Comparison of ENCODE assay signal across 15 mouse cellular contexts in the genomic region with DNA sequence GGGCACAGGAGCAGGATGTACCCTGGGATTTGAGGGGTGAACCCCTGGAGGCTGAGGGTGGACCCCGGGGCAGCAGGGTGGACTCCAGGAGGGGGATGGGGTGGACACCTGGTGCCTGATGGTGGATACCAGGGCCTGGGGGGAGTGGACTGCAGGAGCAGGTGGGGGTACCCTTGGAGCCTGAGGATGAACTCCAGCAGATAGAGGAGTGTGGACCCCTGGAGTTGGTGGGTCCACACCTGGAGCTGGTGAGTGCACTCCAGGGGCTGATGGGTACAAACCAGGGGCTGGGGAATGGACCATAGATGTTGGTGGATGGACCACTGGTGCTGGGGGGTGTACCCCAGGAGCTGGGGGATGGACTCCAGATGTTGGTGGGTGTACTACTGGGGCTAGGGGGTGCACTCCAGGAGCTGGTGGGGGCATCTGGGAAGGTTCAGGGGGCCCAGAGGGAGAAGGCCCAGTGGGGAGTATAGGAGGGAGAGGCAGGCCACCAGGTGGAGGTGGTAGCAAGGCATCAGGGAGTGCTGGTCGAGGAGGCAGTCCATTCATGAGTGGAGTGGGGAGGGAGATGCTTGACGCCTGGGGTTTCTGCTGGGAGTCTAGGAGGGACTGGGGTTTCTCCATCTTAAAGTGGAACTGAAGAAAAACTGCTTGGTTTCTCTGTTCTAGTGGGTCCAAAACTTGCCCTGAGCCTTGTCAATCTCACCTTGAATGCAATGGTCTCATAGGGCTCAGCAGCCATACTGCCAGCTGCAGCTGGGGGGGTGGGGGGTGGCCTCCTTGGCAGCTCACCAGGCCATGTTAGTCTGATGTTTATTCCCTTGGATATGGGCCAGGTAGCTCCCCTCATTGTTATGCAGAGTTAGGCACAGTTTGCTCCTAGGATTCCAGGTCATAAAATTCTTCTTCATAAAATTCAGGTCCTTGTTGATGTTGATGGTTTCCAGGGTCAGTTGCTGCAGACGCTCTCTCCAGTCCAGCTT.
DNase-seq lines count a peak whose midpoint lies in the region; ATAC-seq and TF ChIP-seq lines count a peak whose summit lies in the region.
"Had no signal": no experiment of that assay in that cellular context is flagged by ENCODE, and none has a peak within 500 bp of the region (broad histone marks: within the 10 kb centered on the region; RNA-seq: fewer than 3 reads in every experiment).

No protein-coding gene starts in this region.

- no peak overlapping the region for H3K4me3 ChIP-seq in forebrain, embryonic 12.5 days (replicated peaks)
- no peak overlapping the region for H3K4me3 ChIP-seq in forebrain, embryonic 16.5 days (replicated peaks; ENCODE audit: low read length)
- no peak overlapping the region for H3K4me3 ChIP-seq in limb, embryonic 11.5 days (ENCODE audit: low read depth, low read length)
- no peak overlapping the region for H3K4me3 ChIP-seq in limb, embryonic 10.5 days
- no peak overlapping the region for H3K4me3 ChIP-seq in limb, embryonic 14.5 days (replicated peaks; ENCODE audit: low read length)
- H3K4me3 ChIP-seq: liver, embryonic 15.5 days had no signal

- no peaks in the 10 kb centered on the region for H3K27me3 ChIP-seq in forebrain, embryonic 12.5 days
- no peaks in the 10 kb centered on the region for H3K27me3 ChIP-seq in forebrain, embryonic 16.5 days (replicated peaks; ENCODE audit: control insufficient read depth, insufficient read depth, low read length)
- H3K27me3 ChIP-seq in limb, embryonic 11.5 days (ENCODE audit: control insufficient read depth, insufficient read depth, low read length), result no peaks in the 10 kb centered on the region
- no peaks in the 10 kb centered on the region for H3K27me3 ChIP-seq in limb, embryonic 10.5 days (ENCODE audit: low read depth, poor library complexity, severe bottlenecking)
- H3K27me3 ChIP-seq in limb, embryonic 14.5 days (ENCODE audit: control insufficient read depth, insufficient read depth, low read length), result no peaks in the 10 kb centered on the region
- H3K27me3 ChIP-seq: liver, embryonic 15.5 days had no signal

- no peak overlapping the region for H3K9ac ChIP-seq in forebrain, embryonic 12.5 days
- H3K9ac ChIP-seq in forebrain, embryonic 16.5 days (replicated peaks; ENCODE audit: low read depth, low read length), result no peak overlapping the region
- H3K9ac ChIP-seq in limb, embryonic 11.5 days (ENCODE audit: low read length), result no peak overlapping the region
- no peak overlapping the region for H3K9ac ChIP-seq in limb, embryonic 14.5 days (ENCODE audit: low read depth, low read length, severe bottlenecking)
- H3K9ac ChIP-seq: liver, embryonic 15.5 days had no signal

- no peaks in the 10 kb centered on the region for H3K36me3 ChIP-seq in forebrain, embryonic 12.5 days (replicated peaks)
- H3K36me3 ChIP-seq in forebrain, embryonic 16.5 days (ENCODE audit: control insufficient read depth, insufficient read depth), result no peaks in the 10 kb centered on the region
- no peaks in the 10 kb centered on the region for H3K36me3 ChIP-seq in limb, embryonic 11.5 days (ENCODE audit: control insufficient read depth, insufficient read depth, low read length)
- H3K36me3 ChIP-seq in limb, embryonic 10.5 days, result no peaks in the 10 kb centered on the region
- no peaks in the 10 kb centered on the region for H3K36me3 ChIP-seq in limb, embryonic 14.5 days (ENCODE audit: control insufficient read depth, insufficient read depth, low read length)
- H3K36me3 ChIP-seq: G1E; liver, embryonic 15.5 days had no signal

- WGBS in forebrain, embryonic 12.5 days, result 73% methylated on average over 4 of the region's 4 CpGs
- WGBS in forebrain, embryonic 16.5 days, result 84% methylated on average over 4 of the region's 4 CpGs
- WGBS in limb, embryonic 11.5 days, result 70% methylated on average over 4 of the region's 4 CpGs
- 85% methylated on average over 4 of the region's 4 CpGs for WGBS in limb, embryonic 10.5 days
- WGBS in limb, embryonic 14.5 days, result 57% methylated on average over 4 of the region's 4 CpGs

- no peak for DNase-seq in limb, embryonic 11.5 days (ENCODE audit: low spot score)
- DNase-seq in limb, embryonic 10.5 days (ENCODE audit: low spot score), result no peak
- DNase-seq in brain, embryonic 14.5 days (ENCODE audit: low read depth), result peak; percentile 26
- peak; percentile 12 for DNase-seq in limb, embryonic 14.5 days (ENCODE audit: low spot score)
- no peak for DNase-seq in layer of hippocampus, adult 11-12 months (ENCODE audit: low spot score)
- DNase-seq in layer of hippocampus, adult 9-10 months (ENCODE audit: low spot score), result no peak
- DNase-seq: adrenal gland, adult 2 months; cerebellum, adult 11 months; heart, postnatal 10 days; kidney, adult 11 months; thymus, postnatal 36 days had no signal

- ATAC-seq in forebrain, embryonic 12.5 days (ENCODE audit: low FRiP score), result peak; percentile 41; the same call in 1 of the 2 replicates
- no peak for ATAC-seq in forebrain, embryonic 16.5 days
- 0 out of 2 replicates have a peak, but pooled peaks have one; percentile 51 for ATAC-seq in limb, embryonic 11.5 days (ENCODE audit: insufficient number of reproducible peaks, low FRiP score, low TSS enrichment, low read depth)
- no peak for ATAC-seq in limb, embryonic 14.5 days (ENCODE audit: low FRiP score, low read depth)

- no peak overlapping the region for H3K27ac ChIP-seq in forebrain, embryonic 12.5 days
- H3K27ac ChIP-seq in forebrain, embryonic 16.5 days (ENCODE audit: low read length), result no peak overlapping the region
- no peak overlapping the region for H3K27ac ChIP-seq in limb, embryonic 11.5 days (replicated peaks; ENCODE audit: low read depth, low read length)
- H3K27ac ChIP-seq in limb, embryonic 10.5 days, result no peak overlapping the region
- H3K27ac ChIP-seq in limb, embryonic 14.5 days (replicated peaks; ENCODE audit: low read depth, low read length), result peak overlapping the region; percentile 19; the same call in 1 of the 2 replicates
- H3K27ac ChIP-seq: liver, embryonic 15.5 days had no signal

- H3K9me3 ChIP-seq in forebrain, embryonic 12.5 days, result no peaks in the 10 kb centered on the region
- no peaks in the 10 kb centered on the region for H3K9me3 ChIP-seq in forebrain, embryonic 16.5 days (ENCODE audit: control insufficient read depth, low read length)
- H3K9me3 ChIP-seq in limb, embryonic 11.5 days (ENCODE audit: control insufficient read depth, low read length), result no peaks in the 10 kb centered on the region
- H3K9me3 ChIP-seq in limb, embryonic 10.5 days (replicated peaks), result no peaks in the 10 kb centered on the region
- no peaks in the 10 kb centered on the region for H3K9me3 ChIP-seq in limb, embryonic 14.5 days (ENCODE audit: control insufficient read depth, low read length)
- H3K9me3 ChIP-seq: G1E; liver, embryonic 15.5 days had no signal

- no peak for TF ChIP-seq POLR2A in brain, embryonic 14.5 days (IDR thresholded peaks at IDR 0.05; ENCODE audit: borderline replicate concordance, extremely low read depth, insufficient read depth, insufficient read length, poor library complexity, severe bottlenecking)
- TF ChIP-seq POLR2A in limb, embryonic 14.5 days (IDR thresholded peaks at IDR 0.05; ENCODE audit: borderline replicate concordance, extremely low read depth, insufficient read depth, insufficient read length), result no peak

- H3K4me2 ChIP-seq in forebrain, embryonic 12.5 days, result no peak overlapping the region
- H3K4me2 ChIP-seq in forebrain, embryonic 16.5 days (ENCODE audit: low read length), result no peak overlapping the region
- H3K4me2 ChIP-seq in limb, embryonic 11.5 days (ENCODE audit: low read depth, severe bottlenecking), result no peak overlapping the region
- H3K4me2 ChIP-seq in limb, embryonic 14.5 days (replicated peaks; ENCODE audit: low read depth, low read length, severe bottlenecking), result no peak overlapping the region
- H3K4me2 ChIP-seq: liver, embryonic 15.5 days had no signal

- no peak for TF ChIP-seq CTCF in brain, embryonic 14.5 days (IDR thresholded peaks at IDR 0.05; ENCODE audit: borderline replicate concordance, extremely low read depth, insufficient read depth, insufficient read length)

- no peaks in the 10 kb centered on the region for H3K4me1 ChIP-seq in forebrain, embryonic 12.5 days
- H3K4me1 ChIP-seq in forebrain, embryonic 16.5 days (replicated peaks; ENCODE audit: control insufficient read depth, insufficient read depth, low read length), result 0 out of 2 replicates have a peak, but pooled peaks cover 2% of the 10 kb centered on the region
- H3K4me1 ChIP-seq in limb, embryonic 11.5 days (ENCODE audit: control insufficient read depth, insufficient read depth, low read length), result no peaks in the 10 kb centered on the region
- no peaks in the 10 kb centered on the region for H3K4me1 ChIP-seq in limb, embryonic 10.5 days
- H3K4me1 ChIP-seq in limb, embryonic 14.5 days (ENCODE audit: control insufficient read depth, insufficient read depth, low read length), result 0 out of 2 replicates have a peak, but pooled peaks cover 4% of the 10 kb centered on the region
- H3K4me1 ChIP-seq: liver, embryonic 15.5 days had no signal

Comparison
In these comparisons a context has a peak if more than half of its experiments do, and no peak if none do; other contexts are left out.
1. ATAC-seq: peak in forebrain, embryonic 12.5 days (single experiment) and limb, embryonic 11.5 days (single experiment); none in forebrain, embryonic 16.5 days (single experiment) and limb, embryonic 14.5 days (single experiment).
2. DNase-seq: peak in brain, embryonic 14.5 days (single experiment) and limb, embryonic 14.5 days (single experiment); none in limb, embryonic 11.5 days (single experiment), limb, embryonic 10.5 days (single experiment), layer of hippocampus, adult 11-12 months (single experiment) and layer of hippocampus, adult 9-10 months (single experiment).